Mouse (Mus musculus): ENCODE data around the gene Ctnnd2.

GRCm38 (mm10) chr15:30145413-30145812, 27.0 kb upstream of the Ctnnd2 start:
- TF ChIP-seq CTCF (IDR thresholded peaks at IDR 0.05) (no peak), EP300 (IDR thresholded peaks at IDR 0.05) (no peak)

Measured in lung, postnatal 0 days (tissue).